Mouse (Mus musculus): ENCODE results near the gene 5330417C22Rik.

The 5330417C22Rik gene

GRCm38 (mm10) chr3:108466425-108466824, 69.9 kb downstream of the 5330417C22Rik start:
- in situ Hi-C loops (cut with MboI, MseI) = no loop called here

GRCm38 (mm10) chr3:108458866-108459265, 77.5 kb downstream of the 5330417C22Rik start:
- in situ Hi-C loops (cut with MboI, MseI) = no loop called here

GRCm38 (mm10) chr3:108458380-108458779, 78.0 kb downstream of the 5330417C22Rik start:
- in situ Hi-C loops (cut with MboI, MseI) = no loop called here

GRCm38 (mm10) chr3:108454172-108454571, 82.2 kb downstream of the 5330417C22Rik start:
- in situ Hi-C loops (cut with MboI, MseI) = no loop called here

- in situ Hi-C loops (cut with MboI, MseI) = no loop called here
These were observed 84.4 kb downstream of the 5330417C22Rik start for GRCm38 (mm10) chr3:108451969-108452368.

GRCm38 (mm10) chr3:108445366-108445705, 91.0 kb downstream of the 5330417C22Rik start:
- in situ Hi-C loops (cut with MboI, MseI) = no loop called here

GRCm38 (mm10) chr3:108444698-108445365, 91.5 kb downstream of the 5330417C22Rik start, which contains the start of gene Sars:
Sars (minus strand) TSS chr3:108445209.
- in situ Hi-C loops (cut with MboI, MseI) = no loop called here

- in situ Hi-C loops (cut with MboI, MseI) = no loop called here
These were observed 92.3 kb downstream of the 5330417C22Rik start for GRCm38 (mm10) chr3:108444029-108444428.

- in situ Hi-C loops (cut with MboI, MseI) = no loop called here
These were observed 100.0 kb downstream of the 5330417C22Rik start for GRCm38 (mm10) chr3:108436380-108436714.

GRCm38 (mm10) chr3:108435701-108436379, 100.5 kb downstream of the 5330417C22Rik start:
- in situ Hi-C loops (cut with MboI, MseI) = no loop called here

GRCm38 (mm10) chr3:108433881-108434495, 102.3 kb downstream of the 5330417C22Rik start:
- in situ Hi-C loops (cut with MboI, MseI) = no loop called here

GRCm38 (mm10) chr3:108433188-108433880, 103.0 kb downstream of the 5330417C22Rik start:
- in situ Hi-C loops (cut with MboI, MseI) = no loop called here

- in situ Hi-C loops (cut with MboI, MseI) = no loop called here
These were observed 103.7 kb downstream of the 5330417C22Rik start for GRCm38 (mm10) chr3:108432542-108433187.

GRCm38 (mm10) chr3:108425624-108426018, 110.7 kb downstream of the 5330417C22Rik start:
- in situ Hi-C loops (cut with MboI, MseI) = no loop called here

- in situ Hi-C loops (cut with MboI, MseI) = no loop called here
These were observed 111.3 kb downstream of the 5330417C22Rik start for GRCm38 (mm10) chr3:108424944-108425623.

GRCm38 (mm10) chr3:108423844-108424801, 112.2 kb downstream of the 5330417C22Rik start:
- in situ Hi-C loops (cut with MboI, MseI) = no loop called here

GRCm38 (mm10) chr3:108423006-108423405, 113.3 kb downstream of the 5330417C22Rik start:
- in situ Hi-C loops (cut with MboI, MseI) = no loop called here

GRCm38 (mm10) chr3:108415831-108416223, 120.5 kb downstream of the 5330417C22Rik start:
- in situ Hi-C loops (cut with MboI, MseI) = no loop called here

GRCm38 (mm10) chr3:108414857-108415830, 121.2 kb downstream of the 5330417C22Rik start, which contains the start of gene Celsr2:
Celsr2 (minus strand) TSS chr3:108415552.
- in situ Hi-C loops (cut with MboI, MseI) = no loop called here
